Mouse (Mus musculus): ENCODE results near the gene Rala.

DNA sequence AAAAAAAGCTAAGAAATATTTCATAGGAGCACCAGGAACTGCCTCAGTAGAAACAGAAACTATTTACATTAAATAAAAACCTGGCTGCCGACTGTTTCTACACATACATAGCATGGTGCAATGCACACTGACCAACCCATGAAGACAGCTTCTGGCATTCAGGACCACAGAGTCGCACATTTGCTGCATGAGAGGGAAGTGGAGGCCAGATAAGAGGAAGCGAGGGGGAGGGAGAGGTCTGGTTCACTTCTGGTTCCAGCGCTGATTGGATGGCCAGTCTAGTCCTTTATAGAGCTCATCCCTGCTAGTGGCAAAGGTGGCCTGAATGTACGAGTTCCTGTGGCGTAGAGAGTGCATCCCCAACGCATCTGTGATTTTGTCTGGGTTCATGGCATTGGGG lies 16.6 kb upstream of the Rala start:
- TF ChIP-seq CTCF (IDR thresholded peaks at IDR 0.05; ENCODE audit: borderline replicate concordance, control insufficient read depth, extremely low read depth, insufficient read depth, low read length, poor library complexity) (no peak), POLR2A (IDR thresholded peaks at IDR 0.05; ENCODE audit: control insufficient read depth, extremely low read depth, insufficient read depth, low read length, poor library complexity) (no peak)

Measured in thymus, adult 2 months (tissue).